20 mouse cellular contexts compared by ENCODE assay signal in the genomic region with DNA sequence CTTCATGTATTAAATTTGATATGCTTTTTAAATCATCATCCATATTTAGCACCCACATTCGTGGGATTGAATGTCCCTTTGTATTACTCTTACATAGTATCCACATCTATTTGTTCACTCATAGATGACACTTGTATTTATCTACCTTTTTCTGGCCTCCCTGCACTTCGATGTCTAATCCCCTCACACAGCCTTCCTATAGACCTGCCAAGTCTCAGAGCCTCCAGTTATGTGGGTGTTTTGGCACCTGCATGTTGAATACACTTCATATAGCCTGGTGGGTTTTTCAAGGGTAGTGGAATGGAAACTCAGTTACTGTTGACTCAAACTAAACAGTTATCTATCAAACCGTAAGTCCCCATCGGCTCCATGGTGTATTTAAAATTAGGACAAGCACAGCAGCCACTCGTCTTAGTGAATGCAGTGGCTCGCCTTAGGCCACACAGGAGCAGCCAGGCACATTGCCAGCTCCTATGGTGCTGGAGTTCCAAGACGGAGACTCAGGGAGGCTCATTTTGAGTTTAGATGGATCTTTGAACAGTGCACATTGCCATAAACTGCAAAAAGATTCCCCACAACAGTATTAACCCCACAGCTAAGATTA.
A peak's percentile ranks its signal among the peaks of the same experiment; 100 is the strongest.
DNase-seq lines count a peak whose midpoint lies in the region; ATAC-seq and TF ChIP-seq lines count a peak whose summit lies in the region.
"Had no signal": no experiment of that assay in that cellular context is flagged by ENCODE, and none has a peak within 500 bp of the region (broad histone marks: within the 10 kb centered on the region; RNA-seq: fewer than 3 reads in every experiment).

No protein-coding gene starts in this region.

- no peak for TF ChIP-seq CTCF in left cerebral cortex, adult 2 months (IDR thresholded peaks at IDR 0.05)

- no peak overlapping the region for H3K27ac ChIP-seq in forebrain, embryonic 13.5 days
- no peak overlapping the region for H3K27ac ChIP-seq in forebrain, embryonic 12.5 days
- H3K27ac ChIP-seq in left cerebral cortex, adult 2 months, result no peak overlapping the region
- H3K27ac ChIP-seq: heart, adult 2 months; heart, embryonic 15.5 days; limb, embryonic 12.5 days; liver, embryonic 14.5 days; midbrain, embryonic 13.5 days had no signal

- peak; percentile 68; the same call in 1 of the 2 replicates for ATAC-seq in forebrain, embryonic 13.5 days
- ATAC-seq in forebrain, embryonic 12.5 days (ENCODE audit: low FRiP score), result no peak; the same call in 1 of the 2 replicates
- ATAC-seq: midbrain, embryonic 13.5 days had no signal

- intact Hi-C loops in left cerebral cortex, postnatal 4 days (cut with DNase I), result no loop called here
- intact Hi-C loops in left cerebral cortex, adult 2 months (cut with DNase I), result no loop called here

- H3K9ac ChIP-seq in forebrain, embryonic 13.5 days, result no peak overlapping the region
- no peak overlapping the region for H3K9ac ChIP-seq in forebrain, embryonic 12.5 days
- H3K9ac ChIP-seq: heart, embryonic 15.5 days; limb, embryonic 12.5 days; liver, embryonic 14.5 days; midbrain, embryonic 13.5 days had no signal

- H3K4me3 ChIP-seq in forebrain, embryonic 13.5 days, result no peak overlapping the region
- no peak overlapping the region for H3K4me3 ChIP-seq in forebrain, embryonic 12.5 days (replicated peaks)
- H3K4me3 ChIP-seq in left cerebral cortex, adult 2 months, result no peak overlapping the region
- H3K4me3 ChIP-seq: heart, adult 2 months; heart, embryonic 15.5 days; limb, embryonic 12.5 days; midbrain, embryonic 13.5 days had no signal

- 35% methylated on average over 7 of the region's 7 CpGs for WGBS in forebrain, embryonic 13.5 days
- WGBS in forebrain, embryonic 12.5 days, result 54% methylated on average over 7 of the region's 7 CpGs

- peak; percentile 66 for DNase-seq in left cerebral cortex, postnatal 4 days
- DNase-seq in left cerebral cortex, adult 2 months (ENCODE audit: extremely low spot score in 1 of 2, low spot score in 2 of 2), result no peak
- DNase-seq in right cerebral cortex, postnatal 4 days, result peak; percentile 12
- no peak for DNase-seq in right cerebral cortex, adult 18-20 months
- no peak for DNase-seq in urinary bladder, adult 18-20 months (ENCODE audit: low spot score in 2 of 2)
- DNase-seq: embryo, embryonic 11 days; gastrocnemius, postnatal 14 days; heart, adult 2 months; heart, postnatal 4 days; kidney, adult 8-10 months; kidney, postnatal 14 days; layer of hippocampus, adult 9-11 months; retina, postnatal 1 day; thymus, postnatal 14 days had no signal

- peaks cover 13% of the 10 kb centered on the region for H3K4me1 ChIP-seq in forebrain, embryonic 13.5 days
- H3K4me1 ChIP-seq in forebrain, embryonic 12.5 days, result peaks cover 12% of the 10 kb centered on the region
- H3K4me1 ChIP-seq: heart, embryonic 15.5 days had no signal

- no peaks in the 10 kb centered on the region for H3K36me3 ChIP-seq in forebrain, embryonic 13.5 days (ENCODE audit: poor library complexity, severe bottlenecking)
- no peaks in the 10 kb centered on the region for H3K36me3 ChIP-seq in forebrain, embryonic 12.5 days (replicated peaks)
- H3K36me3 ChIP-seq: heart, embryonic 15.5 days; limb, embryonic 12.5 days; midbrain, embryonic 13.5 days had no signal

- no peak overlapping the region for H3K4me2 ChIP-seq in forebrain, embryonic 13.5 days
- H3K4me2 ChIP-seq in forebrain, embryonic 12.5 days, result no peak overlapping the region
- H3K4me2 ChIP-seq: heart, embryonic 15.5 days; limb, embryonic 12.5 days; midbrain, embryonic 13.5 days had no signal

- H3K9me3 ChIP-seq in forebrain, embryonic 13.5 days (replicated peaks), result no peaks in the 10 kb centered on the region
- no peaks in the 10 kb centered on the region for H3K9me3 ChIP-seq in forebrain, embryonic 12.5 days
- H3K9me3 ChIP-seq: heart, embryonic 15.5 days; limb, embryonic 12.5 days; midbrain, embryonic 13.5 days had no signal

- H3K27me3 ChIP-seq in forebrain, embryonic 13.5 days, result 0 out of 2 replicates have a peak, but pooled peaks cover 7% of the 10 kb centered on the region
- H3K27me3 ChIP-seq in forebrain, embryonic 12.5 days, result no peaks in the 10 kb centered on the region
- H3K27me3 ChIP-seq: heart, embryonic 15.5 days; limb, embryonic 12.5 days; midbrain, embryonic 13.5 days had no signal

Comparison
In these comparisons a context has a peak if more than half of its experiments do, and no peak if none do; other contexts are left out.
1. DNase-seq: peak in left cerebral cortex, postnatal 4 days (single experiment) and right cerebral cortex, postnatal 4 days (single experiment); none in left cerebral cortex, adult 2 months (0 of 2), right cerebral cortex, adult 18-20 months (single experiment) and urinary bladder, adult 18-20 months (0 of 2).